Mouse (Mus musculus): Measurements from ENCODE around the gene Ric1. TPM values are rescaled to one million over a fixed set of nuclear protein-coding genes. Genes with fewer than 3 reads are reported as not detected.

Ric1 gene
- total RNA-seq, 2 experiments from 2014 or later, result 37.6 to 41.6 TPM

GRCm38 (mm10) chr19:29603548-29604353 lies 81.7 kb downstream of the Ric1 start:
- DNase-seq (ENCODE audit: low spot score in 2 of 2), result no peak

DNA sequence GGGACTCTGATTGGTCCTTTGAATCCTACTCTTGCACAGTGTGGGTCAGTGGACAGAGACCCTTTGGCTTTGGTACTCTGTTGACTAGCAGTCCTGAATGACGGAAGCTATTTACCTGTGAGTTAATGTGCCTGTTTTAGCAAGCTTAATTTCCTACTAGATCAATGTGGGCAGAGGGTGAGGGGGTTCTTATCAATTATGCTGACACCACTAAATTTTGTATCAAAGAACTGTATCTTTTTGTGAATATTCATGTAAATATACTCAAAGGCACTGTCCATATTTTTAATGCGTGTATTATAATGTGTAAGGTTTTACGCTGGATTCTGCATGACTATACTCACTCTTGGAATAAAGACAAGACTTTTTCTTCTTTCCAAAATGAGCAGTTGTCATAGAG lies 82.6 kb downstream of the Ric1 start:
- DNase-seq (ENCODE audit: low spot score in 2 of 2), result no peak

GRCm38 (mm10) chr19:29607521-29607920 lies 85.4 kb downstream of the Ric1 start:
- no peak for DNase-seq (ENCODE audit: low spot score in 2 of 2)

DNA sequence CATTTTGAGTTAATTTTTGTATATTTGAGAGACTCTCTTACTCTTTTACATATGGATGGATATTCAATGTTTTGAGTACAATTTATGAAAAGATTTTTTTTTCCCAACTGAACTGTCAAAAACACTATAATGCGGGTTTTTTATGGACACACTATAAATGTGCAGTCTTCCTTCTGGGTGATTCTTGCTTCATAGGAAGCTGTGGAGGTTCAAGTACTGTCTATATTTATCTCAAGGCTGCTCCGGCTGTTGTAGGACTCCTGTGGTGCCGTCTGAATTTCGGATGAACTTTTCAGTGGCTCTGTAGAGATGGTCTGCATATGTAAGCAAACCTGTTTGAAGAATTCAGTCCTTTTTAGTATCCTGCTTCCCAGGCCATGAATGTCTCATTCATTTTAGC lies 86.1 kb downstream of the Ric1 start:
- DNase-seq (ENCODE audit: low spot score in 2 of 2), result no peak

DNA sequence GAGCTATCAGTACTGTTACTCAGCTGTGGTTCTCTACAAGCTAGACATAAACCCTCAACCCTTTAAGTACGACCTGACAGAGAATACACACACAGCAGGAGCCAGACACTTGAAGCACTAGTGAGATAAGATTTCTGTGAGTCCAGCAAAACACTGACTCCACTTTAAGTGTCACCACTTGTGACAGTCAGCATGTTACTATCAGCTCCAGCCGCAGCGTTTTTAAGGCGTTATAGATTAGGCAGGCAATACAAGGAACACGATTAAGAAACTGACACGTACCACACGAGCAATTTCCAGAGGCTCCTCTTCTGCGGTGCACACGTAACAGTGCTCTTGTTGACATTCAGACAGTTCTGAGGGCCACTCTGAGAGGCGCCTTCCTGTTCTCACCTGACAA lies 88.8 kb downstream of the Ric1 start:
- DNase-seq (ENCODE audit: low spot score in 2 of 2), result no peak

- DNase-seq (ENCODE audit: low spot score in 2 of 2), result no peak
These were observed 90.0 kb downstream of the Ric1 start for GRCm38 (mm10) chr19:29612102-29612501.

GRCm38 (mm10) chr19:29641055-29641454 lies 119.0 kb downstream of the Ric1 start:
- DNase-seq (ENCODE audit: low spot score in 2 of 2), result no peak

- DNase-seq (ENCODE audit: low spot score in 2 of 2), result no peak
These were observed 119.4 kb downstream of the Ric1 start for GRCm38 (mm10) chr19:29641510-29641909.

- no peak for DNase-seq (ENCODE audit: low spot score in 2 of 2)
These were observed 120.1 kb downstream of the Ric1 start for GRCm38 (mm10) chr19:29642211-29642610.

DNA sequence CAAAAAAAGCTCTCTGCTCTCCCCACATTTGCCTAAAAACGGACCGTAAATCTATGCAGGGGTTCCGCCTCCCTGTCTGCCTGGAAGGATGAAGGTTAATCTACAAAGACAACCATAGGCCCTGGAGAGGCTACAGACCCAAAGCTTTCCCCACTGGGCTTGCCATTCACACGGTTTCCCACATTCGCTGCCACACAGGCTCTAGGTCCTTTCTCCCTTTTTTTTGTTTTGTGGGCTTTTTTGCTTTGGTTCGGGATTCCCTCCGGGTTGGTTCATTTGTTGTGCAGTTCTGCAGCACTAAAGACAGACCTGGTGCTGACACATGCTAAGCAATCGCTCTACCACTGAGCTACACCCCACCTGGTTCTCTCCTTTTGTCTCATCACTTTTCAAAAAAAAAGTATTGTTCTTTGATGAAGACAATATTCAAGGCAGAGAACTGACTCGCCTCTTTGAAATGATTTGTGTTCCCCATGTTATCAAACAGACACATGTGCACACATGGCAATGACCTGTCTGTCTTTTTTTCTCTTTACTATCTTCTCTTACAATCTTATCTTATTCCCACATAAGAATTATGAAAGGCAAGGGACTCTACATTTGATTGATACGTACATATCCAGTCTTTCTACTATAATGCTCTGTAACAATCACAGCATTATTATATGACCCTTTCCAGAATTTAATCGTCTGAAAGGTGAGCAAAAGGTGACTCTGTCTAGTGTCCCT lies 121.3 kb downstream of the Ric1 start:
- DNase-seq (ENCODE audit: low spot score in 2 of 2), result no peak

- DNase-seq (ENCODE audit: low spot score in 2 of 2), result no peak
These were observed 122.7 kb downstream of the Ric1 start for GRCm38 (mm10) chr19:29644747-29645146.

DNA sequence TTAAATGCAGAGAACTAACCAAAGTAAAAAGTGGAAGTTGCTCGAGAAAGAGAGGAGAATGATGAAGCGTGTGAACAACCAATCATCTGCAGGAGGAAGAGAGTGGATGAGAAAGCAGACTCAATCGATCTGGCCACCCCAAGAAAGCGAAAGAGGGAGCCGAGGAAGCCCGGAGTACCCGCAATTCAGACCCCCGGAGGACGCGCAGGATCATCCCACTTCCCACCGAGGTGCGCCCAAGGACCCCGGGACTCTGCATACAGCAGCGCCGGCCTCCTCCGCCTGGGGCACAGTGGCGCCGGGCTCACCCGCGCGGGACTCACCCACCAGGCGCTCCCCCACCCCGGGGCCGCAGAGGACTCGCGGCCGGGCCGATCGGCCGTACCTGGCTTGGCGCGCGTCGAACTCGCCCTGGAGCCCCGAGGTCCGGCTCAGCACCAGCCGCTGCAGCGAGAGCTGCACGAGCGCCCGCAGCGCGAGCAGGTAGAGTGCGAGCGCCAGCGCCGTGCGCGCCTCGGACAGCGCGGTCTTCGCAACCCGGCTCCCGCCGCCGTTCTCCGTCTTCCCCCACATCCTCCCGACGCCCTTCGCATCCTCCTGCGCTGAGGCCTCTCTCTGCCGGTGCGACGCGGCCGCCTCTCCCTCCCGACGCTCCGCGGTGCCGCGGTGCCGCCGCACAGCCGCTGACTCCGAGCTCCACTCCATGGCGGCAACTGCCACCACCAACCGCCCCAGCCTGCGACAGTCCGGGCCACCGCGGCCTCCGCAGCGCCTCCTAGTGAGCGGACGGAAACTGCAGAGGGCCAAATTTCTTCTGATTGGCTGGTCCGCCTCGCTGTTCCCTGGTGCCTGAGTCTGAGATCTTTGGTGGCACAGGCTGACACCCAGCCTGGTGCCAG lies 125.8 kb downstream of the Ric1 start, which contains the start of gene Ermp1:
Gene Ermp1 (minus strand): TSS at position 765 of the 899 bp plus-strand sequence.
- DNase-seq (ENCODE audit: low spot score in 2 of 2), result peak; percentile 95 to 98

GRCm38 (mm10) chr19:29648550-29648914 lies 126.5 kb downstream of the Ric1 start:
- no peak for DNase-seq (ENCODE audit: low spot score in 2 of 2)

DNA sequence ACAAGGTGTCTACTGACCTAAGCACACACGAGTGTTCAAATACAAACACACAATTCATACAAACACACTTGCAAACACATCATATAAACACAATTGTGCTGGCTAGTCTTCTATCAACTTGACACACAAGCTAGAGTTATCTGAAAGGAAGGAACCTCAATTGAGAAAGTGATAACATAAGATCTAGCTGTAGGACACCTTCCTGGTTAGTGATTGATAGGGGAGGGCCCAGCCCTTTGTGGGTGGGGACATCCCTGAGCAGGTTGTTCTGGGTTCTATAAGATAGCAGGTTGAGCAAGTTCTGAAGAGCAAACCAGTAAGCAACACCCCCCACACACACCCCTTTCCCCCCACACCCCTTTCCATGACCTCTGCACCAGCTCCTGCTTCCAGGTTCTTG lies 127.6 kb downstream of the Ric1 start:
- DNase-seq (ENCODE audit: low spot score in 2 of 2), result no peak

GRCm38 (mm10) chr19:29653768-29654265 lies 131.7 kb downstream of the Ric1 start:
- DNase-seq (ENCODE audit: low spot score in 2 of 2), result no peak

DNA sequence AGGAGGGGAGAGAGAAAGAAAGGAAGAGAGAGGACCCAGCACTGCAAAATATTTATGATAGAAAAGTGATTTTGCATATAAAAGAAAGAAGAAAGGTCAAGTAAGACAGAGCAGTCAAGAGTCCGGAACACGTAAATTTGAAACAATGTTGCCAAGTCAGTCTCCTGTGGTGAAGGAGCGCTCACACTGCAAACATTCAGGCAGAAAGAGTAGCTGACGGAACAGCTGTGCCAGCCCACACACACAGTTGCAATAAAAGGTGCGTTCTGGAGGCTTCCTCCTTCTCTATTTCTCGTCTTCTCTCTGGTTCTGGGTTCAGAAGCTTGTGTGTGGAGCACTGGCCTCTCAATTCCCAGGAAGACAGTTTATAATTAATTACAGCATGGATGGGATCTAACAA lies 133.1 kb downstream of the Ric1 start:
- no peak for DNase-seq (ENCODE audit: low spot score in 2 of 2)

- DNase-seq (ENCODE audit: low spot score in 2 of 2), result no peak
These were observed 133.9 kb downstream of the Ric1 start for GRCm38 (mm10) chr19:29656029-29656428.

All from adrenal gland, postnatal 4 days (tissue).